Mouse (Mus musculus) midbrain, embryonic 12.5 days (tissue): ENCODE measurements around the gene Gsn. TPM values are rescaled to one million over a fixed set of nuclear protein-coding genes. Genes with fewer than 3 reads are reported as not detected.

Experiments used
- ATAC-seq: fragments of 200-750 bp; cut with Nextera tagmentation; 2 replicates; pipeline ENCODE4 v1.8.0; 2017; ENCODE audit warnings: low read depth, moderate TSS enrichment, moderate library complexity; ENCODE audit not compliant: low FRiP score
- H3K27ac ChIP-seq: fragments of 300-500 bp; sonication (generic); replicated peaks from 2 replicates; pipeline ENCODE4 v1.5.1; 2016; ENCODE audit warnings: mild to moderate bottlenecking
- H3K27me3 ChIP-seq: fragments of 300-500 bp; sonication (generic); 2 replicates; pipeline ENCODE4 v1.6.1; 2016; ENCODE audit warnings: mild to moderate bottlenecking
- H3K36me3 ChIP-seq: fragments of 300-500 bp; sonication (generic); 2 replicates; pipeline ENCODE4 v1.6.1; 2016
- H3K4me1 ChIP-seq: fragments of 300-500 bp; sonication (generic); 2 replicates; pipeline ENCODE4 v1.6.1; 2016
- H3K4me2 ChIP-seq: fragments of 300-500 bp; sonication (generic); replicated peaks from 2 replicates; pipeline ENCODE4 v1.6.1; 2016; ENCODE audit warnings: mild to moderate bottlenecking, moderate library complexity
- H3K4me3 ChIP-seq: fragments of 300-500 bp; sonication (generic); 2 replicates; pipeline ENCODE4 v1.5.1; 2016; ENCODE audit warnings: mild to moderate bottlenecking
- H3K9ac ChIP-seq: fragments of 300-500 bp; sonication (generic); replicated peaks from 2 replicates; pipeline ENCODE4 v1.6.1; 2016; ENCODE audit warnings: mild to moderate bottlenecking, moderate library complexity
- H3K9me3 ChIP-seq: fragments of 300-500 bp; sonication (generic); 2 replicates; pipeline ENCODE4 v1.6.1; 2016; ENCODE audit warnings: mild to moderate bottlenecking
- WGBS: fragments of 180-500 bp; shearing (Covaris S2); methylation state at CpG from one replicate; pipeline ENCODE4 v1.1.7; 2016; 5-methylcytosine and 5-hydroxymethylcytosine counted together
- polyA plus RNA-seq: library from polyadenylated mRNA; unstranded; fragments of >200 nt; fragmentation: Nextera tagmentation; extraction: Ambion mirVana; gene quantifications from 2 replicates; pipeline ENCODE4 v1.2.1, GENCODE M21; 2016

The Gsn gene
- polyA plus RNA-seq, 1 experiment from 2014 or later: 48.9 TPM

DNA sequence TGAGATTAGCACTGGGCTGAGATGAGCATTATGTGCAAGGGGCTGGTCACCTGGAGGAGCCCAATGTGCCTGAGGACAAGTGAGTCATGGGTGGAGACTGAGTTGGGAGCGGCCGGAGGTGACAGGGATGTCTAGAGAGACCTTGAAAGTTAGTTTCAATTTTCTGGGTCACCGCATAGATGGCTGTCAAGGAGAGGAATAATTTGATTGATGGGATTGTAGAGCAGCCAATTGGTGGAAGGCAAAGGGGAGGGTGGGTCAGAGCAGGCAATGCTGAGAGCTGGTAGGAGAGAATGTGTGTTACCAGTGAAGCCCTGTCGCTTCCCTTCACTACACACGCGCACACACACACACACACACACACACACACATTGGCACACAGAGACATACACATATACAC lies 13.0 kb downstream of the Gsn start:
- peaks cover 10% of the 10 kb centered on the region; the same call in 1 of the 2 replicates for H3K4me1 ChIP-seq
- no peak overlapping the region for H3K27ac ChIP-seq
- no peak overlapping the region for H3K4me3 ChIP-seq
- no peak for ATAC-seq
- H3K4me2 ChIP-seq: no peak overlapping the region
- H3K9ac ChIP-seq: no peak overlapping the region
- H3K36me3 ChIP-seq: no peaks in the 10 kb centered on the region
- H3K9me3 ChIP-seq: no peaks in the 10 kb centered on the region
- 84% methylated on average over 6 of the region's 6 CpGs for WGBS
- peaks cover 7% of the 10 kb centered on the region; the same call in 1 of the 2 replicates for H3K27me3 ChIP-seq

GRCm38 (mm10) chr2:35269716-35270260 lies 13.6 kb downstream of the Gsn start:
- no peak for ATAC-seq
- H3K27me3 ChIP-seq: peaks cover 4% of the 10 kb centered on the region; the same call in 1 of the 2 replicates
- H3K4me2 ChIP-seq: no peak overlapping the region
- H3K36me3 ChIP-seq: no peaks in the 10 kb centered on the region
- H3K9ac ChIP-seq: no peak overlapping the region
- 83% methylated on average over 4 of the region's 4 CpGs for WGBS
- no peaks in the 10 kb centered on the region for H3K9me3 ChIP-seq
- H3K4me1 ChIP-seq: peaks cover 10% of the 10 kb centered on the region; the same call in 1 of the 2 replicates
- no peak overlapping the region for H3K27ac ChIP-seq
- H3K4me3 ChIP-seq: no peak overlapping the region

DNA sequence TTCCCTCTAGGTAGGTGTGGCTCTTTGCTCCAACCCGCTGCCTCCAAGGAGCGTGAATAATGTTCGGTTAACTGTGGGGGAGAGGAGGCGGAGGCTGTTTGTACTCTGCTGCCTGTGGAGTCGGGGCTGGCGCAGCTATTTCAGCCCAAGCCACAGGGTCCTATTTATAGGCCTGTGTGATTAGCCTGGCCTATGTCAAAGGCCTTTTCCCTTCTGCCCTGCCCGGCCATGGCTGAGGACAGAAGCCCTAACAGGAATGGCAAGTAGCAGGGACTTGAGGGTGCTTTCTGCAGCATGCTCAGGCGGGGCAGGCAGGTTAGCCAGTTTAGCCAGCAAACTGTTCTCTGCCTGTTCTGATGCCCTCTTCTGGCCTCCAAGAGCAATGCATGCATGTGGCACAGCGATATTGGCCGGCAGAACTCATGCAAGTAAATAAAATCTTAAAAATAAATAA lies 14.4 kb downstream of the Gsn start:
- no peak overlapping the region for H3K4me3 ChIP-seq
- no peaks in the 10 kb centered on the region for H3K36me3 ChIP-seq
- no peaks in the 10 kb centered on the region for H3K9me3 ChIP-seq
- peaks cover 10% of the 10 kb centered on the region; the same call in 1 of the 2 replicates for H3K4me1 ChIP-seq
- WGBS: 13% methylated on average over 10 of the region's 10 CpGs
- 0 out of 2 replicates have a peak, but pooled peaks cover 3% of the 10 kb centered on the region for H3K27me3 ChIP-seq
- no peak overlapping the region for H3K27ac ChIP-seq
- peak overlapping the region; percentile 32 for H3K4me2 ChIP-seq
- H3K9ac ChIP-seq: no peak overlapping the region
- ATAC-seq: peak; percentile 58

DNA sequence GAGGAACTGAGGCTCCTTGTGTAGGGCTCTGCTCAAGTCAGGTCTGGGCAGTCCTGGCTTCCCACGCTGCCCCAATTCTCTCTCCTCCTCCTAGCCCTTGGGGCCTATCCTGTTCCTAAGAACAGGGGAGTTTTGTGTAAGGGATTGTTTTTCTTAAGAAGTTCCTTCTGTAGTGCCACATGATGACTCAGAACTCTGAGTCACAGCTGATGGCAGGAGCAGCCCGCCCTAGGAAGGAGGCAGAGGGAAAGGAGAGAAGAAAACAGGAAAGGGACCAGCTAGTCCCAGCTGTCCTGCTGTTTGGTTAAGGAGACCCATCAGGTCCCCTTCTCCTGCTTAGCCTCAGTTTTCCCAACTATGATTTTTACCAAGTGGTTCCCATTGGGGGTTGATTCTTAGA lies 15.6 kb downstream of the Gsn start:
- Histone ChIP-seq H3K27ac (no peak overlapping the region), H3K36me3 (no peaks in the 10 kb centered on the region), H3K4me1 (peaks cover 10% of the 10 kb centered on the region; the same call in 1 of the 2 replicates), H3K4me3 (no peak overlapping the region), H3K9ac (no peak overlapping the region), H3K4me2 (no peak overlapping the region), H3K27me3 (0 out of 2 replicates have a peak, but pooled peaks cover 3% of the 10 kb centered on the region), H3K9me3 (no peaks in the 10 kb centered on the region)
- no peak for ATAC-seq
- 90% methylated on average over 2 of the region's 2 CpGs for WGBS

DNA sequence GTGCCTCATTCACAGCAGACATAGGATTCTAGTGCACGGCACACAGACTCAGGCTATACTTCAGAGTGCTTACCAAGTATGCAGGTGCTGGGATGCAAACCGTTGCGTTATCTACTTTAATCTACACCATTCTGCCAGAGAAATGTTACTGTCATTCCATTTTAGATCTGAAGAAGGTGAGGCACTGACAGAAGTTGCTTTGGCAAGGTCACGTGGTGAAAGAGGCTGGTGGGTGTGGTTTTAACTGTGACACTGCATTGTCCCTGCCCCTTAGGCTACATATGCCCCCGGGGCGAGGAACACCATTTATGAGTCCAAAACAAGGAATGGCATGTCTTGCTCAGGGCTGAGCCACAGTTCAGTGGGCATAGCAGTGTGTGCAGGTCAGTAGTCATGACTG lies 16.7 kb downstream of the Gsn start:
- 86% methylated on average over 6 of the region's 6 CpGs for WGBS
- no peak overlapping the region for H3K27ac ChIP-seq
- H3K36me3 ChIP-seq: no peaks in the 10 kb centered on the region
- H3K4me1 ChIP-seq: peaks cover 10% of the 10 kb centered on the region; the same call in 1 of the 2 replicates
- H3K9ac ChIP-seq: no peak overlapping the region
- H3K4me2 ChIP-seq: no peak overlapping the region
- no peak overlapping the region for H3K4me3 ChIP-seq
- ATAC-seq: no peak
- 0 out of 2 replicates have a peak, but pooled peaks cover 3% of the 10 kb centered on the region for H3K27me3 ChIP-seq
- no peaks in the 10 kb centered on the region for H3K9me3 ChIP-seq

GRCm38 (mm10) chr2:35273536-35273935 lies 17.4 kb downstream of the Gsn start:
- Histone ChIP-seq H3K27ac (no peak overlapping the region), H3K4me1 (peaks cover 10% of the 10 kb centered on the region; the same call in 1 of the 2 replicates), H3K9ac (no peak overlapping the region), H3K4me2 (no peak overlapping the region), H3K9me3 (no peaks in the 10 kb centered on the region), H3K27me3 (0 out of 2 replicates have a peak, but pooled peaks cover 3% of the 10 kb centered on the region), H3K36me3 (no peaks in the 10 kb centered on the region), H3K4me3 (no peak overlapping the region)
- ATAC-seq: no peak
- 57% methylated on average over 2 of the region's 2 CpGs for WGBS

GRCm38 (mm10) chr2:35277686-35278085 lies 21.5 kb downstream of the Gsn start:
- no peak overlapping the region for H3K4me3 ChIP-seq
- ATAC-seq: no peak
- 85% methylated on average over 3 of the region's 3 CpGs for WGBS
- peaks cover 11% of the 10 kb centered on the region for H3K4me1 ChIP-seq
- no peak overlapping the region for H3K4me2 ChIP-seq
- no peak overlapping the region for H3K9ac ChIP-seq
- H3K27me3 ChIP-seq: peaks cover 24% of the 10 kb centered on the region
- H3K36me3 ChIP-seq: no peaks in the 10 kb centered on the region
- H3K27ac ChIP-seq: no peak overlapping the region
- no peaks in the 10 kb centered on the region for H3K9me3 ChIP-seq

DNA sequence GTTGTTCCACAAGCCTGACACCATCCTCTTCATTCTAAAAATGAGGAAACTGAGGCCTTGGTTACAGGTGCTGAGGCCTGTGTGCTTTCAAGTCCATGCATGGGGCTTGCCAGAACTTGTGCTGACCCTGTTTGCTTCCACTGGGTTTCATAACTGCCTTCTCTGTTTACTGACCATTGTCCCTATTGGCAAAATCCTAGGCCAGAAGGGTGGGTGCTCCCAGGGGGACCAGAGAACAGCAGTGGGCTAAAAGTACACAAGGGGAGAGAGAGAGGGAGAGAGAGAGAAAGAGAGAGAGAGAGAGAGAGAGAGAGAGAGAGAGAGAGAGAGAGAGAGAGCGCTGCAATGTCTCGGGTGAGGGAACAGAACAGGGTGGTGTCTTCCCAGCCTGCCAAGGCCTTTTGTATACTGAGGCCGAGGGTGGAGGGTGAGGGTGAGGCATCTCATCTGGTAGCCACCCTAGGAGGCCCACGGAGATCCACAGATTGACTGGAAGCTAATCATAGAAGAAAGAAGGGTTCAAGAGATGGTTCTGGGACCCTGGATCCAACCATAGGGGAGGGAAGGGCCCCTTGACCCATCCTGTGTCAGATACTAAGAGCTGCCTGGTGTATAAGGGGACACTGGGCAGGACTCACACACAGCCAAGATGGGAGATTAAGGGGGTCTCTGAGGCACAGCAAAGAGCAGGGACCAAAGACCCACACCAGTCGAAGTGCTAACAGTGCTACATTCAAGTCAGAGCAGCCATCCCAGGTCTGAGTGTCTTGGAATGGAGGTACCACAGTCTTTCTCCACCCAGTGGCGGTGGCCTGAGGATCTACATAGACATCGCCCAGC lies 22.4 kb downstream of the Gsn start:
- H3K4me2 ChIP-seq: no peak overlapping the region
- ATAC-seq: no peak
- H3K9ac ChIP-seq: no peak overlapping the region
- peaks cover 33% of the 10 kb centered on the region for H3K27me3 ChIP-seq
- 81% methylated on average over 7 of the region's 7 CpGs for WGBS
- peaks cover 7% of the 10 kb centered on the region for H3K4me1 ChIP-seq
- H3K36me3 ChIP-seq: no peaks in the 10 kb centered on the region
- no peak overlapping the region for H3K4me3 ChIP-seq
- no peaks in the 10 kb centered on the region for H3K9me3 ChIP-seq
- no peak overlapping the region for H3K27ac ChIP-seq

DNA sequence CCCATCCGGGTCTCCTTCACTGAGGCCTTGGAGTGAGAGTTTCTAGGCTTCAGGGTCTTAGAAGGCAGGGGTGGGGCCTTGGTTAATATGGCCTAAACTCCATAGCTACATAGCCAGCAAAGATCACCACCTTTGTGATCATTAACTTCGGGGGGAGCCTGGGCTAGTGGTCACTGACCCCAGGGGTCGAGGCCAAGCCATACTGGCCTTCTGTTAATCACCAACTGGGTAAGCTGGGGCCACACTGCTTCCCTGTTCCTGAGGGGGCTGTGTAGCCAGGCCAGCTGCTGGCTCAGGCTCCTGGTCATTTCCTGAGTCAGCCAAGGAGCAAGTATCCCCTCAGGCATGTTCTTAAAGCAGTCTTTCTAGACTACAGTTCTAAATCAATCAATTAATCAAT lies 23.8 kb downstream of the Gsn start:
- 77% methylated on average over 3 of the region's 3 CpGs for WGBS
- Histone ChIP-seq H3K36me3 (no peaks in the 10 kb centered on the region), H3K27me3 (peaks cover 38% of the 10 kb centered on the region), H3K9me3 (no peaks in the 10 kb centered on the region), H3K4me3 (no peak overlapping the region), H3K27ac (no peak overlapping the region), H3K9ac (no peak overlapping the region), H3K4me1 (peaks cover 7% of the 10 kb centered on the region), H3K4me2 (no peak overlapping the region)
- no peak for ATAC-seq

GRCm38 (mm10) chr2:35282214-35282613 lies 26.0 kb downstream of the Gsn start:
- Histone ChIP-seq H3K4me2 (peak overlapping the region; percentile 48), H3K36me3 (no peaks in the 10 kb centered on the region), H3K4me1 (peaks cover 7% of the 10 kb centered on the region), H3K9ac (no peak overlapping the region), H3K27ac (no peak overlapping the region), H3K9me3 (no peaks in the 10 kb centered on the region), H3K4me3 (peak overlapping the region; percentile 25), H3K27me3 (peaks cover 38% of the 10 kb centered on the region)
- WGBS: 3% methylated on average over 32 of the region's 32 CpGs
- no peak for ATAC-seq

DNA sequence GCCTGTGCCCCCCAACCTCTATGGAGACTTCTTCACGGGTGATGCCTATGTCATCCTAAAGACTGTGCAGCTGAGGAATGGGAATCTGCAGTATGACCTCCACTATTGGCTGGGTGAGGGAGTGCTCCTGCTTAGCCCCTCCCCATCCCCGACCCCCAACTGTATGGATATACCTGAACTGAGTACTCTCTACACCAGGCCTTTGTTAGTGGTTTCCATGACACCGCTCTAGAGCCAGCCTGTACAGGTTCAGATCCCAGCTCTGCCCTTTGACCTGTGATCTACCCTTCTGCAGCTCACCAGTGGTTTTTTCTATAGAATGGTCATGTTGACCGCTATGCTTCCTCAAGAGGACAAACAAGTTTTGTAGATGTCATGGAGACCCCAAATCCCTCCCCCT lies 27.8 kb downstream of the Gsn start:
- no peak for ATAC-seq
- peaks cover 38% of the 10 kb centered on the region for H3K27me3 ChIP-seq

GRCm38 (mm10) chr2:35285209-35285608 lies 29.0 kb downstream of the Gsn start:
- 86% methylated on average over 5 of the region's 5 CpGs for WGBS
- no peak overlapping the region for H3K27ac ChIP-seq
- no peak overlapping the region for H3K4me2 ChIP-seq
- peaks cover 38% of the 10 kb centered on the region for H3K27me3 ChIP-seq
- peaks cover 7% of the 10 kb centered on the region for H3K4me1 ChIP-seq
- no peak for ATAC-seq
- no peak overlapping the region for H3K4me3 ChIP-seq
- no peak overlapping the region for H3K9ac ChIP-seq
- no peaks in the 10 kb centered on the region for H3K9me3 ChIP-seq
- H3K36me3 ChIP-seq: no peaks in the 10 kb centered on the region

More for the DNA sequence above, 27.8 kb downstream of the Gsn start:
- Histone ChIP-seq H3K9me3 (no peaks in the 10 kb centered on the region), H3K27ac (no peak overlapping the region), H3K36me3 (no peaks in the 10 kb centered on the region), H3K9ac (no peak overlapping the region), H3K4me3 (no peak overlapping the region), H3K4me2 (no peak overlapping the region), H3K4me1 (peaks cover 7% of the 10 kb centered on the region)
- WGBS: 83% methylated on average over 4 of the region's 4 CpGs
